Mouse (Mus musculus) cerebellum, adult 11 months (tissue): Measurements from ENCODE around the gene Cox18.
A peak's percentile ranks its signal among the peaks of the same experiment; 100 is the strongest.
"Not testable (repeated sequence)": the region's sequence is repeated elsewhere in the genome, so short reads cannot be mapped to it uniquely, and the experiment has no call there.

Source experiments
- DNase-seq: peaks from one replicate; pipeline ENCODE4 v3.0.0; 2022

The Cox18 gene

DNA sequence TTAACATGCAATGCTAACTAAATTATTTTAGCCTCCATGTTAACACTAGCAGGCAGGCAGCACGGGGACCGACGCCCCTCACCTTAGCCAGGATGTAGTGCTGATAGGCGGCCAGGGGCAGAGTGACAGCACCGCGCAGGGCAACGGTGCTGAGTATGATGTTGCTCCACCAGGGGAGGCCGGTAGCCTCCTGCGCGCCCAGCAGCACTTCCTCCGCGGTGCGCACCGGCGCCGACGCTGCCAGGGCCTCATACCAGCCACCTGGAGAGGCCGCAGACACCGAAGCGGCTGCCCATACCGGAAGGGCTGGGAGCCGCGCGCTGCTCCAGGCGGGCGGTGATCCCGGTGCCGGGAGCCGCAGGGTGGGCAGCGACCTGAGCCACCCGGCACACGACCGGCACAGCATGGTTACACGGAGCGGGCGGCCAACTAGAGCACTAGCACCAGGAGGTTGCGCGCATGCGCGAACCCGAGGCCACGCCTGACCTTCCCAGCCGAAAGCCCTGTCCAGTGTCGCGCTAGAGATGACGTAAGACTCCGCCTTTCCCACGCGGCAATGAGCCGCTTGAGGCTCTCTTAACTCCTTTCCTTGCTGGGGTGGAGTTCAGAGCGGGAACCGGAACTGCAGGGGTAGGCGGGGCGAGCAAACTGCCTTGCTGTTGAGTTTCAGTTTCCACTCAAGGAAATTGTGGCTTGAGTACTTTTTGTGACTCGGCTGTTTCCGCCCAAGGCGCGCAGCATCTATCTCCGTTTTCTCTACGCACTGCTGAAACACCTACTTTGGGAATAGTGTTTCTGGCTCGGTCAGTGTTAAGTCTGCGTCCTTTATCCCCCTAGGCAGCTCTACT, at the start of gene Cox18:
Gene Cox18, minus strand, starts transcription at position 468 of the 848 bp plus-strand sequence.
- DNase-seq: peak; percentile 96

GRCm38 (mm10) chr5:90262230-90262629, 38.4 kb upstream of the Cox18 start:
- DNase-seq: not testable (repeated sequence)

DNA sequence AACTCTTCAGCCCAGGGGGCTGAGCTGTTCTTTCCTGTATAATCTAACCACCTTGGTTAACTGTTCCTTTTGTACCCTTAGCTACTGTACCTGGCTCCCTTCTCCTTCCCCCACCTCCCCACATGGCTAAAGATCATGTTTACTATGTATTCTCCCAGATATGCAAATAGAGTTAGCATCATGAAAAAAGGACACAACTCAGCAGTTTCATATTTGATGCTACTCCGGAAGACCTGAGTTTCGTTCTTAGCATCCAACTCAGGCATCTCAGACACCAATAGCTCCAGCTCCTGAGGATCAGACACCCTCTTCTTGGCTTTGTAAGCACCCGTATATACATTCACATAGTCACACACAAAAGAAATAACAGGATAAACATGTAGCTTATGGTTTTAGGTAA, 33.2 kb upstream of the Cox18 start:
- no peak for DNase-seq

DNA sequence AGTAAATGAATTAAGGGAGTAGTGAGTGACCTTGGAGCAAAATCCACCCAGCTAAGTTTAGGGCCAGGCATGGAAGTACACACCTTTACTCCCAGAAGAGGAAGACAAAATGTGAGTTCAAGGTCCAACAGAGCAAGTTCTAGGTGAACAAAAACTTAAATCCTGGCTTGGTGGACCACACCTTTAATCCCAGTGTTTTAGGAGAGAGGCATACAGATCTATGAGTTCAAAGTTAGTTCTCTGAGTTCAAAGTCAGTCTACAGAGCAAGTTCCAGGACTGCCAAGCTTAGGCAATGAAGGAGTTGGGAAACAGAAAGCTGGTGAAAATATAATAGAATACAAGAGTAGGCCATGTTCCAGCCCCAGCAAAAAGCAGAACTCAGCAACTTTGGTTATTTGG, 23.7 kb upstream of the Cox18 start:
- DNase-seq: no peak

DNA sequence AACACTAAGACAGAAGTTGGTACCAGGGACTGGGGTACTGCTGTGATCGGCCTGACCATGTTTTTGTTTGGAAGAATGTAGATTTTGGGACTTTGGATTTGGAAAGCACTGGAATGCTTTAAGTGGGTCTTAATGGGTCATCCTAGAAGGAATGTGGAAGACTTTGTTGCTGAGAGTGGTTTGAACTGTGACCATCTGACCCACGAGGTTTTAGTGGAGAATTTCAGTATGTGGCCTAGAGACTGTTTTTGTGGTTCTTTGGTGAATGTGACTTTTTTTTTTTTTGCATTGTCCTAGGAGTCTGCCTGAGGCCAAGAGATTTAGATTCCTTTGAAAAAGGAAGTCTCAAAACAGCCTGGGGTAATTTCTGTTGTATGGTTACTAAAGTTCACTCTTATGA, 23.2 kb upstream of the Cox18 start:
- DNase-seq: no peak

GRCm38 (mm10) chr5:90246567-90246966, 22.8 kb upstream of the Cox18 start:
- no peak for DNase-seq

- DNase-seq: no peak
Observed at GRCm38 (mm10) chr5:90245416-90245815, 21.6 kb upstream of the Cox18 start.

- no peak for DNase-seq
Observed at GRCm38 (mm10) chr5:90235217-90235616, 11.4 kb upstream of the Cox18 start.

DNA sequence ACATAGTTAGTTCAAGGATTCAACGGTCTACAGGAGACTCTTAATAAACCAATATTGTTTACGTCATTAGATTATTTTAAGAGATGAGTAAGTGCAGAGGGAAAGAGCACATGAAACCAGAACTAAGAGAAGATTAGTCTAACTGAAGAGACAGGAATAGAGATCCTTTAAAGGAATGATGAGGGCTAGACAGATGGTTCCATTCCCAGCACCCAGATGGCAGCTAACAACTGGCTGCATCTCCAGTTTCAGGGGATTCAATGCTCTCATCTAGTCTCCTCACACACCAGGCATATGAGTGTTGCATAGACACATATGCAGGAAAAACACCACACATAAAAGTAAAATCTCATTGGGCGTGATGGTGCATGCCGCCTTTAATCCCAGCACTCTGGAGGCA, 9.5 kb upstream of the Cox18 start:
- no peak for DNase-seq

DNA sequence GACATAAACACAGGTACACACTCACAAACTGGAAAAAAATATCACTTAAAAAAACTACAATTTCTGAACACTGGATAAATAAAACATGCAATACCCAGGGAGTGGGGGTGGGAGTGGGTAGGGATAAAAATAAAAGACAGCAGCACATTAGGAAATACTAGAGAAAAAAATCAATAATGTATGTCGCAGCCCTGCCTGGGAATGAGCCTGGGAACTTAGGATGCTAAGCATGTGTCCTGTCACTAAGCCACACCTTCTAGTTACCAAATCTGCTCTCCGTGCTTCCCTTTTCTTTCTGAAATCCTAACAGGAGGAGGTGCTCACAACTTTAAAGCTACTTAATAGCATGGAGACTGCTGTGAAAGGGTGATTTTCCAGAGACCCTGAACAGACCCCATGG, 6.0 kb upstream of the Cox18 start:
- DNase-seq: no peak

GRCm38 (mm10) chr5:90226696-90227095, 2.9 kb upstream of the Cox18 start:
- no peak for DNase-seq

DNA sequence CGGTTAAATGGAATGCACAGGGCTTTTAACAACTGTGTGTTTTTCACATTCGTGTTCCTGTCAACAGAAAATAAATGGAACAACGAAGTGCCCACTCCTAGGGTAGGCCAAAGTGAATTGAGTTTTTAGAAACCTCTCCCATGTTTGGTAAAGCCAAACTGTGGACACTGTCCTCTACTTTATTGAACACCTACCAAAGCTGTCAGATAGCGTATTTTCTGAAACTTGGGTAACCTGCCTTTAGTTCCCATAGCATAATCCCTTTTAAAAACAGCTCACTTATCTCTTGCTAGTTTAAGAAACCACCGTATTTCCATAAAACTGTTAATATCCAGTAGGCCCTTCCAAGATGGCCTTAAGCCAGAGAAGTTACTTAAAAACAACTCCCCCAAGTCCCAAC, 929 bp upstream of the Cox18 start:
- DNase-seq: no peak

GRCm38 (mm10) chr5:90222937-90223336, 864 bp downstream of the Cox18 start:
- DNase-seq: no peak

DNA sequence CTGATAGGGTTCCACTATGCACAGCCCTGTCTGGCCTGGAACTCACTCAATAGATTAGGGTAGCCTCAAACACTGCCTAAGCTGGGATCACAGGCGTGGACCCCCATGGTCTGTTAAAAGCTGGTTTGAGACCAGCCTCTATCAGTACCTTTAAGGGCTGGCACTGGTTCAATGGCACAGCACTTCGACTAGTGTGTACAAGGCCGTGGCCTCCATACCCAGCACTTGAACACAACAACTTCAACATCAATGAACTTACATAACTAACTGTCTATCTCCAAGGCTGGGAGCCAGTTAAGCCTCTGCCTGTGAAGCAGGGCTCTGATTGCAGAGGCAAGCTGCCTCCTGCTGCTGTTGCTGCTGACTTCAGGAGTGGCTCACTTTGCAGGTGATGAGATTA, 6.0 kb downstream of the Cox18 start:
- DNase-seq: no peak

- DNase-seq: no peak
Observed at GRCm38 (mm10) chr5:90217226-90217625, 6.6 kb downstream of the Cox18 start.

GRCm38 (mm10) chr5:90213356-90213755, 10.4 kb downstream of the Cox18 start:
- DNase-seq: no peak

GRCm38 (mm10) chr5:90203168-90203567, 20.6 kb downstream of the Cox18 start:
- DNase-seq: peak; percentile 27

GRCm38 (mm10) chr5:90202447-90203117, 21.2 kb downstream of the Cox18 start:
- no peak for DNase-seq

DNA sequence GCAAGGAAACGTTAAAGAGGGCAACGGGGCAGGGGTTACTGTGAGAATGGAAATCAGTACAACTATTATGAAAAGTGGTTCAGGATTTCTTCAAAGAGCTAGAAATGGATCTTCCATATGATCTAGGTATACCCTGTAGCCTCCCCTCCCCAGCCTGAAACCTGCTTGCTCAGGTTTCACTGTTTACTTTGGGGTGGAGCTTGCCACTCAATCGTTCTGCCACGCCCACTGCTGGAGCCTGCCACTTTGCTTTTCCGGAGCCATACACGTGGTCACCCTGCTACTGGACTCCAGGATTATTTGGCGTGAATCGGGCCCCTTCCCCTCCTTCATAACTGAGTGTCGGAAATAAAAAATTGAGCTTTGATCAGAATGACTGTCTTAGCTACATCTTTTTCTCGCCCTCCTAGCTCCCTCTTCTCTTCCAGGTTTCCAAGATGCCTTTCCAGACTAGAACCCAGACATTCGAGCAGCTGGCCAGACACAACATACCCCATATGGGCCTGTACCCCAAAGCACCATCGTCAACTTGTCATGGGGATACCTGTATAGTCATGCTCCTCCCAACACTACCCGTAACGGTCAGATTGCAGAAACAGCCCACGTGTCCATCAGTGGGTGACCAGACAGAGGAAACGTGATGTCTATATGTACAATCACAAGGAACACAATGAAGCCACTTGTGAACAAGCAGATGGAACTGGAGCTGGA, 23.7 kb downstream of the Cox18 start:
- no peak for DNase-seq

GRCm38 (mm10) chr5:90194831-90195230, 29.0 kb downstream of the Cox18 start:
- peak; percentile 15 for DNase-seq

DNA sequence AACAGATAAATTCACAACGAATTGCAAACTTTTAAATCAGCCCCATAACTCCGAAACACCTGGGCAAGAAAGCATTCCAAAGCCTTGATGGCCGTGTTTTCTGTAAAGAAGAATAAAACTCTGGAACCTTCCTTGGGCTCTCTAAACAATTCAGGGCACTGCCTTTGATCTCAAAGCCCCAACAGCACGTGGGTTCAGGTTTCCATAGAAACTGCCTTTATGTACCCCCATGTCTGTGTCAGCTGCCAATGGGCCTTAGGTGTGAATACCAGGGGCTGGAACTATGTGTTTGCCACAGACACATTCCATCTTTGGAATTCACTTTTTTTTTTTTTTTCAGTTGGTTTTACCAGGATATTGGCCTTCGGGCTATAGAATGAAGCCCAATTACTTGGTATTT, 41.0 kb downstream of the Cox18 start:
- no peak for DNase-seq

- DNase-seq: no peak
Observed at GRCm38 (mm10) chr5:90179094-90179493, 44.7 kb downstream of the Cox18 start.

- no peak for DNase-seq
Observed at GRCm38 (mm10) chr5:90178116-90178515, 45.7 kb downstream of the Cox18 start.
